Mouse (Mus musculus) bone marrow, adult 2 months (tissue): ENCODE measurements around the gene Fignl2. TPM values are rescaled to one million over a fixed set of nuclear protein-coding genes. Genes with fewer than 3 reads are reported as not detected.

Experiments
- H3K27ac ChIP-seq: fragments of 200-500 bp; 2 replicates; pipeline ENCODE4 v1.5.1; 2012; ENCODE audit warnings: low read depth, mild to moderate bottlenecking, control low read depth, inconsistent platforms, low read length; ENCODE audit not compliant: control insufficient read depth, poor library complexity, insufficient read depth
- H3K4me1 ChIP-seq: fragments of 200-500 bp; 2 replicates; pipeline ENCODE4 v1.6.1; 2011; ENCODE audit warnings: low read length; ENCODE audit not compliant: control insufficient read depth, insufficient read depth
- H3K4me3 ChIP-seq: fragments of 200-500 bp; replicated peaks from 2 replicates; pipeline ENCODE3; 2011; ENCODE audit warnings: mild to moderate bottlenecking, low read depth, low read length, control low read depth; ENCODE audit not compliant: control insufficient read depth
- CTCF ChIP-seq: fragments of 200-500 bp; IDR thresholded peaks from 2 replicates; pipeline ENCODE4 v1.5.1; 2011; ENCODE audit warnings: low read length, control low read depth; ENCODE audit not compliant: control insufficient read depth, insufficient read depth
- POLR2A ChIP-seq: fragments of 200-500 bp; IDR thresholded peaks from 2 replicates; pipeline ENCODE4 v1.6.1; 2011; ENCODE audit warnings: low read depth, mild to moderate bottlenecking, control low read depth, low read length, borderline replicate concordance; ENCODE audit not compliant: control insufficient read depth
- WGBS: fragments of 180-500 bp; shearing (Covaris S2); methylation state at CpG from one replicate; pipeline ENCODE4 v1.1.7; 2018; 5-methylcytosine and 5-hydroxymethylcytosine counted together
- polyA plus RNA-seq: library from polyadenylated mRNA; stranded (reverse); fragments of >200 nt; gene quantifications from 2 replicates; pipeline ENCODE4 v1.2.4, GENCODE M21; 2011; ENCODE audit warnings: low replicate concordance; ENCODE audit not compliant: missing spikeins, insufficient read depth, insufficient read length

The Fignl2 gene
- polyA plus RNA-seq, 1 experiment, result 1.9 TPM

DNA sequence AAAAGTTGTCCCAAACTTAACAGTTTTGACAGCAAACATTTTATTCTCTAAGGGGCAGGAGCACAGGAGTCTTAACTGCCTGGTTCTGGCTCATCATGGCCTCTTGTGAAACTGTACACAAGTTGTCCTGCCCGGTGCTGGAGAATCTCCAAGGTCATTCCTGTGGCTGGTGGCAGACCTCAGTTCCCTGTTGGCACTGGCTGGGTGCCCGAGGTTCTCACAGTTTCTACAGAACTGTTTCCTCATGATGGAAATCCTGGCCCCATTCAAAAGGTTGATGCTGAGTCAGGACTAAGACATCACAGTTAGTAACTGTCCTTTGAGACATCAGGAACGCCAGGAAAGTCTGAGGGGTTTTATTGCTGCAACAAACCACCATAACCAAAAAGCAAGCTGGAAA lies 8.6 kb upstream of the Fignl2 start:
- WGBS, result 7% methylated on average over 3 of the region's 3 CpGs
- Histone ChIP-seq H3K27ac (no peak overlapping the region), H3K4me1 (no peaks in the 10 kb centered on the region; the same call in 1 of the 2 replicates), H3K4me3 (no peak overlapping the region)
- TF ChIP-seq POLR2A, result no peak
- TF ChIP-seq CTCF, result no peak

GRCm38 (mm10) chr15:101086451-101086850 lies 8.1 kb upstream of the Fignl2 start:
- WGBS, result 53% methylated on average over 9 of the region's 9 CpGs
- TF ChIP-seq POLR2A (no peak), CTCF (no peak)
- no peak overlapping the region for H3K27ac ChIP-seq
- H3K4me3 ChIP-seq, result no peak overlapping the region
- H3K4me1 ChIP-seq, result no peaks in the 10 kb centered on the region; the same call in 1 of the 2 replicates

DNA sequence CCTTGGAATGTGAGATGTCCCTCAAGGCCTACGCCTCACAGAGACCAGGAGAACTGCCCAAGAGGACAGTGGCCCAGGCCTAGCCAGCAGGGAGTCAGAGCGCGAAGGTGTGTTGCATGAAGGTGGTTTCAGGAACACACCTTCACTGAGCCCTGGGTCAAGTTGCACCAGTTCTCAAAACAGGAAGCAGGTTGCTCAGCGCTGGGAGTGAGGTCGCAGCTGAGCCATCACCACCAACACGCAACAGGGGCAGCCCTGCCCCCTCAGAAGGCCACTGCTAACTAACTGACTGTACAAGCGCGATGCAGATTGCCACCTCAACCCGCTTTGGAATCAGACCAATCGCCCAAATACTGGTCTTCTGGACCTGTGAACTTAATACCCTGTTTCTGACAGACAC lies 6.1 kb upstream of the Fignl2 start:
- TF ChIP-seq POLR2A, result no peak
- no peak for TF ChIP-seq CTCF
- no peak overlapping the region for H3K4me3 ChIP-seq
- H3K27ac ChIP-seq, result no peak overlapping the region
- WGBS, result 22% methylated on average over 10 of the region's 10 CpGs
- no peaks in the 10 kb centered on the region; the same call in 1 of the 2 replicates for H3K4me1 ChIP-seq

GRCm38 (mm10) chr15:101082236-101082635 lies 3.9 kb upstream of the Fignl2 start:
- 71% methylated on average over 4 of the region's 4 CpGs for WGBS
- H3K27ac ChIP-seq, result no peak overlapping the region; the same call in 1 of the 2 replicates
- no peaks in the 10 kb centered on the region; the same call in 1 of the 2 replicates for H3K4me1 ChIP-seq
- H3K4me3 ChIP-seq, result no peak overlapping the region
- no peak for TF ChIP-seq CTCF
- no peak for TF ChIP-seq POLR2A

- Histone ChIP-seq H3K27ac (no peak overlapping the region), H3K4me1 (no peaks in the 10 kb centered on the region; the same call in 1 of the 2 replicates), H3K4me3 (no peak overlapping the region)
- 49% methylated on average over 7 of the region's 7 CpGs for whole genome bisulfite sequencing
- no peak for TF ChIP-seq CTCF
- no peak for TF ChIP-seq POLR2A
Observed at GRCm38 (mm10) chr15:101081035-101081548, 2.7 kb upstream of the Fignl2 start.

- WGBS, result 81% methylated on average over 9 of the region's 9 CpGs
Observed at GRCm38 (mm10) chr15:101080031-101080520, 1.7 kb upstream of the Fignl2 start.

GRCm38 (mm10) chr15:101078731-101079156 lies 377 bp upstream of the Fignl2 start:
- Histone ChIP-seq H3K4me1 (no peaks in the 10 kb centered on the region), H3K27ac (no peak overlapping the region; the same call in 1 of the 2 replicates), H3K4me3 (peak overlapping the region; percentile 53)
- 7% methylated on average over 30 of the region's 30 CpGs for WGBS
- no peak for TF ChIP-seq CTCF
- no peak; the same call in 1 of the 2 replicates for TF ChIP-seq POLR2A

More at GRCm38 (mm10) chr15:101080031-101080520, 1.7 kb upstream of the Fignl2 start:
- TF ChIP-seq POLR2A (no peak), CTCF (no peak)
- H3K4me3 ChIP-seq, result no peak overlapping the region
- H3K27ac ChIP-seq, result no peak overlapping the region
- H3K4me1 ChIP-seq, result no peaks in the 10 kb centered on the region; the same call in 1 of the 2 replicates

DNA sequence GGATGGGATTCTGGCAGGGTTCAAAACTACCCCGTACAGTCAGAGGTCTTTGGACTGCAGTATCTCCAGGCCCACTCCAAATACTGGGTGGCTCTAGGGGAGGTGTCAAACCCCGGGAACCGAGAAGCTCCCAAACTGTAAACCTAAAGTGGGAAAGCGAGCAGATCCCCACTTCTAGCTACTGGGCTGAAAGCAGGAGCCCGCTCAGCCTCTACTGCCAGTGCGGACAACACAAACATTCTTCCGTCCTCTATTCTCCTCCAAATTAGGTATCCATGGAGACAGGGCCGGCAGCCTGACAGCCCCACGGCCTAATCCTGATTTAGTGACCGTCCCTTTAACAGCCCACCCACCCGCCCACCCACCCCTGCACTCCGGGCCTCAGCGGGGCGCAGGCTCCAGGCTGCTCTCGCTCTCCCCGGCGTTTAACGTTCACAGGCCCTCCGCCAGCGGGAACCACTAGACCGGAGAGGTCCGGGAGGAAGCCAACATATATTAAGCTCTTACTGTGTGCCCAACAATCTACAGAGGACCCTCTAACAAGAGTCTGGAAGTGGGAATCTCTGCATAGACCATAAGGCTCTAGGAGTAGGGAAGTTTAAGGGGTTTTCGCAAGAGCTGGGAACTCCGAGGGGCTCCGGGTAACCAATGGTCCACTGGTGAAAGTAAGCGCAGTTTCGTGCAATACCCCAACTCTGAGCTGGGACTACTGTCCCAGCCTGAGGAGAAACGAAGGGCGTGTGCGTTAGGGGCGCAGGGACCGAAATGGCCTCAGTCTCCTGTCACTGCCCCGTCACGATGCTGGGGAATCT lies 1.2 kb downstream of the Fignl2 start:
- no peak for TF ChIP-seq CTCF
- TF ChIP-seq POLR2A, result no peak
- H3K4me3 ChIP-seq, result no peak overlapping the region
- 7% methylated on average over 34 of the region's 34 CpGs for WGBS
- no peaks in the 10 kb centered on the region for H3K4me1 ChIP-seq
- peak overlapping the region; percentile 34; the same call in 1 of the 2 replicates for H3K27ac ChIP-seq
